Mouse (Mus musculus) olfactory bulb, adult 2 months (tissue): ENCODE data around the gene Lasp1.

Source experiments
- CTCF ChIP-seq: fragments of 200-500 bp; IDR thresholded peaks from 2 replicates; pipeline ENCODE4 v1.5.1; 2012; ENCODE audit warnings: low read depth, mild to moderate bottlenecking, low read length, moderate library complexity; ENCODE audit not compliant: insufficient read depth
- POLR2A ChIP-seq: fragments of 200-500 bp; IDR thresholded peaks from 2 replicates; pipeline ENCODE4 v1.6.1; 2012; ENCODE audit warnings: mild to moderate bottlenecking, low read depth, low read length, moderate library complexity; ENCODE audit not compliant: insufficient read depth

DNA sequence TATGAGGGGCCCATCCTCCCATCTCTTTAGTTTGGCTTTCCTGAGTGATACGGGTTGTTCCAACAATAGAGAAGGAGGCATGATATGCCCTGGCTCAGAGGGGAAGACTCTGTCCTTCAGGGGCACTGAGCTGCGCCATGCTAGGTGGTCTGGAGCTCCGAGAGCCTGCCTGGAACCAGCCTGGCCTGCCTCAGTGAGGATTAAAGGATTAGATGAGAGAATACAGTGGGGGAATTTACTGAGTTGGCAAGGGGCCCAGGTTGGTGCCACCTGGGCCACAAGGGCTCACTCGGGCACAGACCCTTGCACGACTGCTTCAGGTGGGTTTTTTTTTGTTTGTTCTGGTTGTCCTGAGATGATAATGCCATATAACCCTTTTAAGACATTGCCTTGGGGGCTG, 17.4 kb downstream of the Lasp1 start:
- TF ChIP-seq POLR2A (no peak), CTCF (no peak)
